23 mouse cellular contexts compared by ENCODE assay signal in genomic region chr11:88008641-88009040, GRCm38 (mm10).
"Had no signal": no experiment of that assay in that cellular context is flagged by ENCODE, and none has a peak within 500 bp of the region (broad histone marks: within the 10 kb centered on the region; RNA-seq: fewer than 3 reads in every experiment).

No protein-coding gene starts in this region.

- H3K4me3 ChIP-seq: lung, embryonic 15.5 days; megakaryocyte, embryonic 14.5 days; midbrain, embryonic 13.5 days; midbrain, embryonic 15.5 days; myocyte; neural tube, embryonic 13.5 days; neural tube, embryonic 15.5 days; stomach, embryonic 15.5 days had no signal

- H3K4me2 ChIP-seq: lung, embryonic 15.5 days; midbrain, embryonic 11.5 days; midbrain, embryonic 13.5 days; midbrain, embryonic 15.5 days; neural tube, embryonic 13.5 days; neural tube, embryonic 15.5 days; stomach, embryonic 15.5 days had no signal

- H3K27ac ChIP-seq: lung, embryonic 15.5 days; macrophage; neural tube, embryonic 13.5 days; stomach, embryonic 15.5 days; stomach, postnatal 0 days had no signal

- DNase-seq: liver, postnatal 0 days; lung, adult 2 months; lung, postnatal 14 days; lung, postnatal 36 days; retina, postnatal 1 day; right cerebral cortex, adult 18-20 months; right cerebral cortex, postnatal 25 days; right cerebral cortex, postnatal 4 days; thymus, adult 2 months; thymus, postnatal 25 days; thymus, postnatal 4 days had no signal

- ATAC-seq: liver, postnatal 0 days; lung, postnatal 0 days; midbrain, embryonic 13.5 days had no signal

- H3K9ac ChIP-seq: liver, postnatal 0 days; lung, embryonic 15.5 days; midbrain, embryonic 13.5 days; midbrain, embryonic 15.5 days; neural tube, embryonic 13.5 days; neural tube, embryonic 15.5 days; stomach, embryonic 15.5 days had no signal

- H3K36me3 ChIP-seq: lung, embryonic 15.5 days; midbrain, embryonic 13.5 days; midbrain, embryonic 15.5 days; neural tube, embryonic 13.5 days; neural tube, embryonic 15.5 days; stomach, embryonic 15.5 days had no signal

- H3K9me3 ChIP-seq: lung, embryonic 15.5 days; midbrain, embryonic 13.5 days; midbrain, embryonic 15.5 days; neural tube, embryonic 13.5 days; neural tube, embryonic 15.5 days; stomach, embryonic 15.5 days had no signal

- H3K27me3 ChIP-seq: midbrain, embryonic 13.5 days; midbrain, embryonic 15.5 days; neural tube, embryonic 13.5 days; neural tube, embryonic 15.5 days; stomach, embryonic 15.5 days had no signal
